Mouse (Mus musculus) intestine, embryonic 14.5 days (tissue): ENCODE results near the gene Wdr53. TPM values are rescaled to one million over a fixed set of nuclear protein-coding genes. Genes with fewer than 3 reads are reported as not detected.
A peak's percentile ranks its signal among the peaks of the same experiment; 100 is the strongest.

Source experiments
- ATAC-seq: fragments of 200-750 bp; cut with Nextera tagmentation; replicated peaks from 2 replicates; pipeline ENCODE4 v1.8.0; 2017; ENCODE audit warnings: low read depth, moderate number of reproducible peaks, moderate TSS enrichment, moderate library complexity; ENCODE audit not compliant: low FRiP score, low TSS enrichment
- DNase-seq: peaks from one replicate; pipeline ENCODE4 v3.0.0-alpha.2; 2018; ENCODE audit warnings: low spot score
- H3K27ac ChIP-seq: fragments of 300-500 bp; sonication (generic); 2 replicates; pipeline ENCODE4 v1.5.1; 2014; ENCODE audit warnings: low read depth, mild to moderate bottlenecking, control low read depth
- H3K27me3 ChIP-seq: fragments of 300-500 bp; sonication (generic); replicated peaks from 2 replicates; pipeline ENCODE4 v1.6.1; 2014; ENCODE audit warnings: low read length, control low read depth; ENCODE audit not compliant: control insufficient read depth, insufficient read depth
- H3K36me3 ChIP-seq: fragments of 300-500 bp; sonication (generic); 2 replicates; pipeline ENCODE4 v1.6.1; 2014; ENCODE audit warnings: low read length, control low read depth; ENCODE audit not compliant: control insufficient read depth, insufficient read depth
- H3K4me1 ChIP-seq: fragments of 300-500 bp; sonication (generic); replicated peaks from 2 replicates; pipeline ENCODE4 v1.6.1; 2014; ENCODE audit warnings: low read length, control low read depth, mixed read lengths; ENCODE audit not compliant: control insufficient read depth, insufficient read depth
- H3K4me2 ChIP-seq: fragments of 300-500 bp; sonication (generic); 2 replicates; pipeline ENCODE4 v1.6.1; 2014; ENCODE audit warnings: low read length
- H3K4me3 ChIP-seq: fragments of 300-500 bp; sonication (generic); 2 replicates; pipeline ENCODE4 v1.5.1; 2014; ENCODE audit warnings: low read depth, low read length, control low read depth, mixed read lengths
- H3K9ac ChIP-seq: fragments of 300-500 bp; sonication (generic); 2 replicates; pipeline ENCODE4 v1.6.1; 2014; ENCODE audit warnings: mild to moderate bottlenecking, low read length
- H3K9me3 ChIP-seq: fragments of 300-500 bp; sonication (generic); 2 replicates; pipeline ENCODE4 v1.6.1; 2016; ENCODE audit warnings: low read length, control low read depth; ENCODE audit not compliant: control insufficient read depth
- WGBS: fragments of 180-500 bp; shearing (Covaris S2); extraction: QIAGEN DNeasy Blood & Tissue Kit; methylation state at CpG from one replicate; pipeline ENCODE4 v1.1.7; 2014; 5-methylcytosine and 5-hydroxymethylcytosine counted together
- polyA plus RNA-seq: library from polyadenylated mRNA; unstranded; fragments of >200 nt; fragmentation: Nextera tagmentation; extraction: Ambion mirVana; gene quantifications from 2 replicates; pipeline ENCODE4 v1.2.1, GENCODE M21; 2014

Wdr53 gene
- polyA plus RNA-seq, 1 experiment from 2014 or later, result 20.4 TPM

GRCm38 (mm10) chr16:32273338-32273737 lies 26.3 kb downstream of the Wdr53 start:
- Histone ChIP-seq H3K4me2 (no peak overlapping the region), H3K4me1 (peaks cover under 1% of the 10 kb centered on the region; the same call in 1 of the 2 replicates), H3K9ac (no peak overlapping the region), H3K27me3 (no peaks in the 10 kb centered on the region), H3K4me3 (no peak overlapping the region), H3K36me3 (no peaks in the 10 kb centered on the region), H3K27ac (no peak overlapping the region), H3K9me3 (no peaks in the 10 kb centered on the region)
- no peak for DNase-seq
- ATAC-seq, result no peak
- WGBS, result 53% methylated on average over 9 of the region's 9 CpGs

DNA sequence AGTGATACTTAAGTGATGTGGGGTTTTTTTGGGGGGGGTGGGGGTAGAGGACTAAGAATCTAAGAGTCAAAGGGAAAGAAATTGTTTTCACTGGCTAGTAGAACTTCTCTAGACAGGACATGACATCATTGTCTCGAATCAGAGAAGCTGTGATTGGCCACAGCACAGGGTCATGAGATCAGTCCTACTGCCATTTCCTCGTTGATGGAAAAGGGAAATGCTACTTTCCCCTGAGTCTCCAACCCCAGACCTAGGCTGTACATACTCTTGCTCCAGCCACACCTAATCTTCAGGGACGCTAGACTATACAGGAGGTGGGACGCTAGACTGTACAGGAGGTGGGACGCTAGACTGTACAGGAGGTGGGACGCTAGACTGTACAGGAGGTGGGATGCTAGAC lies 28.0 kb downstream of the Wdr53 start:
- WGBS, result 92% methylated on average over 6 of the region's 6 CpGs
- no peak overlapping the region for H3K9ac ChIP-seq
- peaks cover 4% of the 10 kb centered on the region; the same call in 1 of the 2 replicates for H3K9me3 ChIP-seq
- no peak overlapping the region for H3K4me2 ChIP-seq
- DNase-seq (no peak), ATAC-seq (no peak)
- H3K4me3 ChIP-seq, result no peak overlapping the region
- H3K27ac ChIP-seq, result no peak overlapping the region
- H3K27me3 ChIP-seq, result no peaks in the 10 kb centered on the region
- H3K36me3 ChIP-seq, result 0 out of 2 replicates have a peak, but pooled peaks cover 1% of the 10 kb centered on the region
- H3K4me1 ChIP-seq, result peaks cover 7% of the 10 kb centered on the region

- Histone ChIP-seq H3K4me1 (peaks cover 7% of the 10 kb centered on the region), H3K4me2 (no peak overlapping the region), H3K4me3 (no peak overlapping the region), H3K9me3 (peaks cover 7% of the 10 kb centered on the region; the same call in 1 of the 2 replicates), H3K9ac (no peak overlapping the region), H3K27ac (no peak overlapping the region), H3K27me3 (no peaks in the 10 kb centered on the region), H3K36me3 (0 out of 2 replicates have a peak, but pooled peaks cover 4% of the 10 kb centered on the region)
- 85% methylated on average over 1 of the region's 1 CpGs for WGBS
- no peak for DNase-seq
- ATAC-seq, result no peak
Measured at GRCm38 (mm10) chr16:32275830-32276229, 28.8 kb downstream of the Wdr53 start.

DNA sequence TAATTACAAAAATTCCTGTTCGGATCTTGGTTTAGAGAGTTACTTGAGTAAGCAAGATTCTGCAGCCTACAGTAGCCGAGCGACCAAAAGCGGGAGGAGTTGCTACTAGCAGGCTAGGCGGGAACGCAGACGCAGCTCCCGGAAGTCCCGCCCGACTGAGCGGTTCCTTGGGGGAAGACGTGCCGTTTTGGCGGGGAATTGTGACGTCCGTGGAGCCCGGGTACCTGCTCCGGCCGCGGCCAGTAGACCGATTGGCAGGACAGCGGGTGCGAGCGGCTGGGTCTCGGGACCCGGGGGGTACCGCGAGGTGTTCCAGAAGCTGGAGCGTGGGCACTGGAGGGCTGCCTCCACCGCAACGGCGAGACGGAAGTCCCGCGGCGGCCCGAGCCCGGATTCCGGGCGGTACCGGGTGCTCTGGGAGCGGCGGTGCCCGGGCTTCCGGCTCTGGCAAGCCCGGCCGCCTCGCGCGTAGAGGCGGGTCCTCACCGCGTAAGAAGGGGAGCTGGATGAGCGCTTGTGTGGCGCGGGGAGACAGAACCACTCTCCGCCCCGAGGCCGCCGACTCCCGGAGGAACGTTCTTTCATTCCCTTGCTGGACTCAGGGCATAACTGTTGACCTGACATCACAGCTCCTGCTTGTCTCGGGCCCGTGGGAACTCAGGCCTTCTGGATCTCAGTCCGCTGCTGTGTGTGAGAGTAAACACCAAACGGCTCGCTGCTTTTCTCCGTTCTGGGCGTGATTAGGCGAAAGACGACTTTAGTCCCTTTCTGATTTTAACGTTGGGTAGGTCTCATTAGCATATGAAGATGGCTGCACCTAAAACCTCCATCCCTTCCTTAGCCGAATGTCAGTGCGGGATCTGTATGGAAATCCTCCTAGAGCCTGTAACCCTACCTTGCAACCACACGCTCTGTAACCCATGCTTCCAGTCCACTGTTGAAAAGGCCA lies 30.6 kb downstream of the Wdr53 start, which contains the start of gene Rnf168:
Gene Rnf168, plus strand, starts transcription at position 152 of the 949 bp plus-strand sequence.
- DNase-seq (peak; percentile 94), ATAC-seq (peak; percentile 92)
- Histone ChIP-seq H3K27me3 (no peaks in the 10 kb centered on the region), H3K36me3 (peaks cover 11% of the 10 kb centered on the region; the same call in 1 of the 2 replicates), H3K4me3 (peak within 1 kb of the TSS; percentile 77), H3K9ac (peak within 1 kb of the TSS; percentile 96), H3K27ac (peak within 1 kb of the TSS; percentile 98), H3K4me2 (peak within 1 kb of the TSS; percentile 62), H3K9me3 (peaks cover 7% of the 10 kb centered on the region; the same call in 1 of the 2 replicates), H3K4me1 (peaks cover 7% of the 10 kb centered on the region)
- WGBS, result under 1% methylated on average over 75 of the region's 75 CpGs

- peak overlapping the region; percentile 62 for H3K4me2 ChIP-seq
- peaks cover 19% of the 10 kb centered on the region for H3K36me3 ChIP-seq
- H3K27me3 ChIP-seq, result no peaks in the 10 kb centered on the region
- peak overlapping the region; percentile 77 for H3K4me3 ChIP-seq
- 0 out of 2 replicates have a peak overlapping the region, but pooled peaks have one; percentile 98 for H3K27ac ChIP-seq
- no peak for ATAC-seq
- H3K9ac ChIP-seq, result peak overlapping the region; percentile 96
- H3K4me1 ChIP-seq, result peaks cover 7% of the 10 kb centered on the region
- no peak for DNase-seq
- WGBS, result 50% methylated on average over 7 of the region's 7 CpGs
- H3K9me3 ChIP-seq, result peaks cover 7% of the 10 kb centered on the region; the same call in 1 of the 2 replicates
Measured at GRCm38 (mm10) chr16:32278396-32278795, 31.4 kb downstream of the Wdr53 start.

DNA sequence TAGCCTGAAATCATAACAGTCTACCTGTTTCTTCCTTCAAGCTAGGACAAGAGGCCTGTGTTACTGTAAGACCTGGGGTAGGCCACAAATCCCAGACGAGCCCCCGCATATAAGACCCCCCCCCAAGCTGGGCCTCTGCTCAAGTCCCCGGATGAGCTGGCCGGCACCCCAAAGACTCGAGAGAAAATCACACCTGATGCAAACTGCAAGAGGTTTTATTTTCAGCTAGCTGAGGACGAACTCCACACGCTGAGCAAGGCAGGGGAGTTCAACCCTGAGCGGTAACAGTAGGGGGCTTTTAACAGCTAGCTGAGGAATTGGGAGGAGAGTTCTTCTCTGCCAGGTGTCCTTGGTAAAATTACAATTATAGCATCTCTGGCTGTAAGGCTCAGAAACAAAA lies 33.2 kb downstream of the Wdr53 start:
- no peak overlapping the region for H3K27ac ChIP-seq
- peaks cover 7% of the 10 kb centered on the region; the same call in 1 of the 2 replicates for H3K9me3 ChIP-seq
- DNase-seq (no peak), ATAC-seq (no peak)
- H3K36me3 ChIP-seq, result peaks cover 37% of the 10 kb centered on the region
- 93% methylated on average over 8 of the region's 8 CpGs for WGBS
- H3K9ac ChIP-seq, result no peak overlapping the region
- no peaks in the 10 kb centered on the region for H3K27me3 ChIP-seq
- H3K4me1 ChIP-seq, result peaks cover 7% of the 10 kb centered on the region
- 0 out of 2 replicates have a peak overlapping the region, but pooled peaks have one; percentile 8 for H3K4me2 ChIP-seq
- H3K4me3 ChIP-seq, result no peak overlapping the region

GRCm38 (mm10) chr16:32282608-32283007 lies 35.6 kb downstream of the Wdr53 start:
- ATAC-seq (no peak), DNase-seq (no peak)
- Histone ChIP-seq H3K4me3 (no peak overlapping the region), H3K4me2 (no peak overlapping the region), H3K36me3 (peaks cover 60% of the 10 kb centered on the region), H3K27me3 (no peaks in the 10 kb centered on the region), H3K9ac (no peak overlapping the region), H3K27ac (no peak overlapping the region), H3K4me1 (peaks cover 7% of the 10 kb centered on the region), H3K9me3 (peaks cover 7% of the 10 kb centered on the region; the same call in 1 of the 2 replicates)

GRCm38 (mm10) chr16:32291821-32292220 lies 44.8 kb downstream of the Wdr53 start:
- WGBS, result 92% methylated on average over 4 of the region's 4 CpGs
- peaks cover 59% of the 10 kb centered on the region for H3K36me3 ChIP-seq

More at GRCm38 (mm10) chr16:32291821-32292220, 44.8 kb downstream of the Wdr53 start:
- no peaks in the 10 kb centered on the region for H3K27me3 ChIP-seq
- H3K27ac ChIP-seq, result no peak overlapping the region
- no peak for ATAC-seq
- H3K9me3 ChIP-seq, result 0 out of 2 replicates have a peak, but pooled peaks cover 4% of the 10 kb centered on the region
- no peak overlapping the region for H3K9ac ChIP-seq
- H3K4me3 ChIP-seq, result no peak overlapping the region
- no peaks in the 10 kb centered on the region for H3K4me1 ChIP-seq
- no peak for DNase-seq
- H3K4me2 ChIP-seq, result no peak overlapping the region
